Comparison of ENCODE assay signal across 18 mouse cellular contexts in genomic region chr12:16661936-16662335, GRCm38 (mm10). TPM values are rescaled to one million over a fixed set of nuclear protein-coding genes. Genes with fewer than 3 reads are reported as not detected.
"Had no signal": no experiment of that assay in that cellular context is flagged by ENCODE, and none has a peak within 500 bp of the region (broad histone marks: within the 10 kb centered on the region; RNA-seq: fewer than 3 reads in every experiment).

No protein-coding gene starts in this region.

- H3K9ac ChIP-seq: limb, embryonic 13.5 days; liver, embryonic 14.5 days; neural tube, embryonic 15.5 days had no signal

- H3K36me3 ChIP-seq: limb, embryonic 13.5 days; neural tube, embryonic 15.5 days had no signal

- H3K4me2 ChIP-seq: limb, embryonic 13.5 days; neural tube, embryonic 15.5 days had no signal

- H3K9me3 ChIP-seq: limb, embryonic 13.5 days; midbrain, embryonic 10.5 days; neural tube, embryonic 15.5 days had no signal

- H3K27me3 ChIP-seq: limb, embryonic 13.5 days; neural tube, embryonic 15.5 days had no signal

- H3K27ac ChIP-seq: limb, embryonic 13.5 days; liver, embryonic 14.5 days; midbrain, embryonic 10.5 days; neural tube, embryonic 15.5 days had no signal

- H3K4me3 ChIP-seq: limb, embryonic 13.5 days; midbrain, embryonic 10.5 days; myocyte; neural tube, embryonic 15.5 days had no signal

- DNase-seq: kidney, adult 9 months; lung, adult 18-20 months; lung, postnatal 4 days; midbrain, embryonic 14.5 days; right cerebral cortex, adult 18-20 months; right cerebral cortex, postnatal 25 days; thymus, postnatal 36 days had no signal

- H3K4me1 ChIP-seq: limb, embryonic 13.5 days; neural tube, embryonic 15.5 days had no signal

RNA-seq across cellular contexts. Expression of gene Ntsr2, which starts 8.8 kb away (rescaled TPM):
- total RNA-seq: liver, adult 2 months; megakaryocyte, adult 5-6 weeks had no signal
- polyA plus RNA-seq: limb, embryonic 13.5 days; liver, adult 2 months; liver, embryonic 14.5 days; midbrain, embryonic 10.5 days; myocyte; neural tube, embryonic 11.5 days; small intestine, adult 2 months; stomach, embryonic 16.5 days; thymus, postnatal 0 days had no signal
